Mouse (Mus musculus): Measurements from ENCODE around the gene Arhgef39. TPM values are rescaled to one million over a fixed set of nuclear protein-coding genes. Genes with fewer than 3 reads are reported as not detected.

Arhgef39 gene
- polyA plus RNA-seq, 1 experiment from 2014 or later, result 4.7 TPM

DNA sequence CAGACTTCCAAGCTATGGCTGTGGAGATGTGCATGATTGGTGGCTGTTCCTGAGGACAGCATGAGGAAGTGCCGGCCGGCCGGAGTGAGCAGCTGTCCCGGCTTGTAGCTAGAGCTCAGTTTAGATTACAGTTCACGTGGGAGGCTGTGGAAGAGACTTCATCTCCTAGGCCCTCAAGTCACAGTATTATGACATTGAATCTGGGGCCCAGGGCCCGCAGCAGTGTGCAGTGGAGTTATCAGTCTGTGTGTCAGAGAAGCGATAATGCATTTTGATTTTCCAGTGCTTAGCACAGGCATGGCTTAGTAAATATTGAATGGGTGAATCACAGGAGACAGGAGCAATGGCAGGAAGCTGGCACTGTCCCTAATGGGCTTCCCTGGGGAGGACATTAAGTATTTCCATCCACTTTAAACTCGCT, 30.6 kb upstream of the Arhgef39 start:
- H3K4me2 ChIP-seq (replicated peaks), result no peak overlapping the region
- ATAC-seq (ENCODE audit: low FRiP score), result no peak
- H3K27ac ChIP-seq, result 0 out of 2 replicates have a peak overlapping the region, but pooled peaks have one; percentile 38

DNA sequence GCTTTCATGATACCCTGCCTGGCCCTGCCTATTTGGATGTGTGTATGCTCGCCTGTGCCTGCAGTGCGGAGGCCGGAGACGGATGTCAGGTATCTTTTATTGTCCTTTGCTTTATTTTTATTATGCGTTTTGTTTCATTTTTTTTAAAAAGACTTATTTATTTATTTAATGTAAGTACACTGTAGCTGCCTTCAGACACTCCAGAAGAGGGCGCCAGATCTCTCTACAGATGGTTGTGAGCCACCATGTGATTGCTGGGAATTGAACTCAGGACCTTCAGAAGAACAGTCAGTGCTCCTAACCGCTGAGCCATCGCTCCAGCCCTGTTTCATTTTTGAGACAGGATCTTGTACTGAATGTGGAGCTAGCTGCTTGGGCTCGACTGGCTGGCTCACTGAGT, 29.0 kb upstream of the Arhgef39 start:
- ATAC-seq (ENCODE audit: low FRiP score) (no peak), DNase-seq (ENCODE audit: low spot score) (no peak)
- WGBS, result 76% methylated on average over 9 of the region's 9 CpGs
- Histone ChIP-seq H3K4me2 (replicated peaks) (no peak overlapping the region), H3K27me3 (ENCODE audit: control insufficient read depth, insufficient read depth, low read length) (peaks cover 30% of the 10 kb centered on the region), H3K36me3 (replicated peaks; ENCODE audit: control insufficient read depth, insufficient read depth) (peaks cover 26% of the 10 kb centered on the region), H3K9me3 (ENCODE audit: control insufficient read depth, low read length) (no peaks in the 10 kb centered on the region), H3K4me1 (replicated peaks; ENCODE audit: control insufficient read depth, insufficient read depth, low read length) (peaks cover 11% of the 10 kb centered on the region), H3K9ac (no peak overlapping the region), H3K27ac (no peak overlapping the region), H3K4me3 (replicated peaks; ENCODE audit: low read length) (no peak overlapping the region)

More for the DNA sequence above, 30.6 kb upstream of the Arhgef39 start:
- no peaks in the 10 kb centered on the region for H3K9me3 ChIP-seq (ENCODE audit: control insufficient read depth, low read length)
- H3K36me3 ChIP-seq (replicated peaks; ENCODE audit: control insufficient read depth, insufficient read depth), result peaks cover 41% of the 10 kb centered on the region
- no peak overlapping the region for H3K9ac ChIP-seq
- no peaks in the 10 kb centered on the region for H3K4me1 ChIP-seq (replicated peaks; ENCODE audit: control insufficient read depth, insufficient read depth, low read length)
- no peak overlapping the region for H3K4me3 ChIP-seq (replicated peaks; ENCODE audit: low read length)
- H3K27me3 ChIP-seq (ENCODE audit: control insufficient read depth, insufficient read depth, low read length), result peaks cover 14% of the 10 kb centered on the region
- WGBS, result 63% methylated on average over 8 of the region's 8 CpGs
- no peak for DNase-seq (ENCODE audit: low spot score)

DNA sequence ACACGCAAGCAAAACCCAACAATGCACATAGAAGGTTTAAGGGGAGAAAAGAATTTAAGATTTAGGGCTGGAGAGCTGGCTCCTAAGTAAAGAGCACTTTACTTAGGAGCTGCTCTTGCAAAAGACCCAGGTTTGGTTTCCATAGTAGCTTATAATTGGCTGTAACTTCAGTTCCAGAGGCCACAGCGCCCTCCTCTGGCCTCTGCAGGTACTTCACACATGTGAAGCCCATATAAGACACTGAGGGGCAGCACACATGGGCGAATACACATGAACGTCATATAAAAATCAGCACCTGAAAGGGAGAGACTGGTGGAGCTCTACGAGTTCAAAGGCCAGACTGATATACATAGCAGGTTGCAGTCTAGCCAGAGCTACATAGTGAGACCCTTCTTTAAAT, 28.4 kb upstream of the Arhgef39 start:
- no peak for ATAC-seq (ENCODE audit: low FRiP score)
- Histone ChIP-seq H3K27ac (no peak overlapping the region), H3K36me3 (replicated peaks; ENCODE audit: control insufficient read depth, insufficient read depth) (peaks cover 20% of the 10 kb centered on the region), H3K9ac (no peak overlapping the region), H3K4me2 (replicated peaks) (no peak overlapping the region), H3K4me3 (replicated peaks; ENCODE audit: low read length) (no peak overlapping the region), H3K4me1 (replicated peaks; ENCODE audit: control insufficient read depth, insufficient read depth, low read length) (peaks cover 13% of the 10 kb centered on the region), H3K27me3 (ENCODE audit: control insufficient read depth, insufficient read depth, low read length) (peaks cover 36% of the 10 kb centered on the region), H3K9me3 (ENCODE audit: control insufficient read depth, low read length) (no peaks in the 10 kb centered on the region)
- 67% methylated on average over 5 of the region's 5 CpGs for WGBS
- no peak for DNase-seq (ENCODE audit: low spot score)

DNA sequence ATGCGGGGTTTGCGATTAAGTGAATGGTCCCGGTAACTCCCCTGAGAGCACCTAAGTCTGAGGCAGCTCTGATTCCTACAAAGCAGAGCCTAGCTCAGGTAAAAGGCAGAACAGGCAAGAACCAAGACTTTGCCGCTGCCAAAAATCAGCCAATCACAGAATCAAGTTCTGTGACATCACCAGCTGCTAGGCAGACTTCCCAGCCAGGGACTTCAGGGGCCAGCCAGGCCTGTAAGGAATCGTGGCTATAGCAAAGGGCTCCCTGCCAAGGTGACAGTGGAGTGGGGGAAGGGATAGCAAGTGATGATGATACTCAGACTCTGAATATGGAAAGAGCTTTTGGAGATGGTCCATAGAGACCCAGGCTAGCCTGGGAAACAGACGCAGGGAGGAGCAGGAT, 20.5 kb upstream of the Arhgef39 start:
- peaks cover 37% of the 10 kb centered on the region for H3K27me3 ChIP-seq (ENCODE audit: control insufficient read depth, insufficient read depth, low read length)

DNA sequence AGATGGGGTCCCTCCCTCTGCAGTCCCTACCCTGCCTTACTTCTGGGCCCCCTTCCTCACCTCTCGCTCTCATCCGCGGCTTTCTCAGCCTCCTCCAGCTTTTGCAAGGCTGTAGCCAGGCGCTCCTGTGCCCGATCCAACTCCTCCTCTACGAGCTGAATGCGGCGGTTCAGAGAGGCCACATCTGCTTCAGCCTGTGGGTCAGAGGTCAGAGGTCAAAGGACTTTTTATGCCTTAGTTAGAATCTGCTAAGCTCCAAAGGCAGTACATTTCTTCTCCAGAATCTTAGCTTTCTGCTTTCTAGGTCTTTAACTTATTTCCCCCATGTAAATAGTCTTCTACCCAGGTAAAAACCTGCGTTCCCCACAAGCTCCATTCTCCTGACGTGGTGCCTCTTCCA, 20.1 kb upstream of the Arhgef39 start:
- Histone ChIP-seq H3K4me3 (replicated peaks; ENCODE audit: low read length) (no peak overlapping the region), H3K27me3 (ENCODE audit: control insufficient read depth, insufficient read depth, low read length) (peaks cover 33% of the 10 kb centered on the region), H3K4me1 (replicated peaks; ENCODE audit: control insufficient read depth, insufficient read depth, low read length) (peaks cover 12% of the 10 kb centered on the region), H3K9me3 (ENCODE audit: control insufficient read depth, low read length) (no peaks in the 10 kb centered on the region), H3K9ac (no peak overlapping the region), H3K4me2 (replicated peaks) (peak overlapping the region; percentile 42), H3K36me3 (replicated peaks; ENCODE audit: control insufficient read depth, insufficient read depth) (no peaks in the 10 kb centered on the region), H3K27ac (no peak overlapping the region)
- ATAC-seq (ENCODE audit: low FRiP score), result no peak
- DNase-seq (ENCODE audit: low spot score), result no peak
- 13% methylated on average over 10 of the region's 10 CpGs for WGBS

More for the DNA sequence above, 20.5 kb upstream of the Arhgef39 start:
- ATAC-seq (ENCODE audit: low FRiP score), result peak; percentile 54; the same call in 1 of the 2 replicates
- no peak overlapping the region for H3K9ac ChIP-seq
- H3K4me2 ChIP-seq (replicated peaks), result peak overlapping the region; percentile 42
- H3K36me3 ChIP-seq (replicated peaks; ENCODE audit: control insufficient read depth, insufficient read depth), result no peaks in the 10 kb centered on the region
- DNase-seq (ENCODE audit: low spot score), result peak; percentile 100
- peaks cover 13% of the 10 kb centered on the region for H3K4me1 ChIP-seq (replicated peaks; ENCODE audit: control insufficient read depth, insufficient read depth, low read length)
- H3K9me3 ChIP-seq (ENCODE audit: control insufficient read depth, low read length), result no peaks in the 10 kb centered on the region
- 18% methylated on average over 6 of the region's 6 CpGs for WGBS
- H3K4me3 ChIP-seq (replicated peaks; ENCODE audit: low read length), result no peak overlapping the region
- no peak overlapping the region for H3K27ac ChIP-seq

DNA sequence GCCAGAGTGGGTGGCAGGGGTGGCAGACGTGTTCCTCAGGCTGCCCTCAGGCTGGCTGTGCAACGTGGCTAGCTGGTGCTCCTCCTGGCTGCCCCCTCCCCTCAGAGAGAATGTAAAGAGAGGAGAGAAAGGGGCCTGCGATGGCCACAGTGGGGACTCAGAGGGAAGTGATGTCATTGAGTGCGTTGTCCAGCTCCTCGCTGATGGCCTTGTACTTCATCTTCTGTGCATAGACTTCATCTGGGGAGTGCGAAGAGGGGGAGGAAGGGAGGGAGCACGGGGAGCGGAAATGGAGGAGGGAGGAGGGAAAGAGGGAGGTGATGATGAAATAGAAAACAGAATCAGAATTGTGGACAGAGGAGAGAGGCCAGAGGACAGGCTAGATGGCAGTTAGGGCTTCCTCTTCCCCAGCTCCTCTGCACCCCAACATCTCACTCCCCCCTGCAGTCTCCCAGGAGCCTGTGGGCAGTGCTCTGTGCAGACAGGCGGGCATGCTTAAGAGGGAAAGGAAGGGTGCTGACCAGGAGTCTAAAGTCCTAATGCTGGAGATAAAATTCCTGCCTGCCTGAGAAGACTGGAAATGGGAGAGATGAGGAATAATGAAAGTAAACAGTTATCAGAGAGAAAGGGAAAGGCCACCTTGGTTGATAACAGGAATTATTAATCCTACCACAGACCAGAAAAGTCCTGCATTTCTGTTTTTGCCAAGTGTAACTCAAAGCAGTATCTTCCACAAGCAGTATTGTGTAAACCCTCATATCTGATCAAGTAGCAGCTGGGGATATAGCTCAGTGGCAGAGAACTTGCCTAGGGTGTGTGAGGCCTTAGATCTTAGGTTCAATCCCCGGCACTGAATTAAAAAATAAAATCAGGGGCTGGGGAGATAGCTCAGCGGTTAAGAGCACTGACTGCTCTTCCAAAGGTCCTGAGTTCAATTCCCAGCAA, 16.5 kb upstream of the Arhgef39 start:
- no peak for ATAC-seq (ENCODE audit: low FRiP score)
- WGBS, result 73% methylated on average over 11 of the region's 11 CpGs

DNA sequence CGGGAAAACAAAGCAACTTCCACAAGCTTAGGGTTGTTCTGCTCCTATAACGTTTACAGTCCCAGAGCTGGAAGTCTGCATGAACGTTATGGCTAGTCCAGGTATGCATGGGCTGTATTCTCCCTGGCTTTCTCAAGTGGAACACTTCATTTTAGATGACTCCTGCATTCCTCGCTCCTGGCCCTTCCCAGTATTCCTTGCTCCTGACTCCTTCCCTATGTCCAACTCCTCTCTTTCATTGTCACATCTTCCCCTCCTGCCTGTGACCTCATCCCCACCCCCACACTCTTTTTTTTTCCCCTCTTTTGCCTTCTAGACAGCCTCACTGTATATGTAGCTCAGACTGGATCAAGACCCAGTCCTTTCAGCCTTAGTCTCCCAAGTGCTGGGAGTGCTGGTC, 14.3 kb upstream of the Arhgef39 start:
- no peak for ATAC-seq (ENCODE audit: low FRiP score)

More for the DNA sequence above, 16.5 kb upstream of the Arhgef39 start:
- Histone ChIP-seq H3K9ac (no peak overlapping the region), H3K9me3 (ENCODE audit: control insufficient read depth, low read length) (no peaks in the 10 kb centered on the region), H3K4me1 (replicated peaks; ENCODE audit: control insufficient read depth, insufficient read depth, low read length) (no peaks in the 10 kb centered on the region), H3K27me3 (ENCODE audit: control insufficient read depth, insufficient read depth, low read length) (peaks cover 3% of the 10 kb centered on the region; the same call in 1 of the 2 replicates), H3K27ac (no peak overlapping the region), H3K4me3 (replicated peaks; ENCODE audit: low read length) (no peak overlapping the region), H3K36me3 (replicated peaks; ENCODE audit: control insufficient read depth, insufficient read depth) (no peaks in the 10 kb centered on the region), H3K4me2 (replicated peaks) (no peak overlapping the region)
- DNase-seq (ENCODE audit: low spot score), result no peak

DNA sequence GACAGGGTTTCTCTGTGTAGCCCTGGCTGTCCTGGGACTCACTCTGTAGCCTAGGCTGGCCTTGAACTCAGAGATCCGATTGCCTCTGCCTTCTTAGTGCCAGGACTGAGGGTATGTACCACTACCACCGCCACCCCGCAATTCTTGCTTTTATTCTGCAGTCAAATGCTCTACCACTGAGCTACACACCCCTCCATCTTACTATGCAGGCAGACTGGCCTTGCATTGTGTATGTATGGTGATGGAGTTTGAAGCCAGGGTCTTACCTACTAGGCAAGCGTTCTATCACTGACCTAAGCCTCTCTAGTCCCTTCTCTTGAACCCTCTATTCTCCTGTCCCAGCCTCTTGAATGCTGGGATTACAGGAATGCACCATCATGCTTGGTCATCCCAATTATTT, 13.8 kb upstream of the Arhgef39 start:
- no peaks in the 10 kb centered on the region for H3K36me3 ChIP-seq (replicated peaks; ENCODE audit: control insufficient read depth, insufficient read depth)
- no peaks in the 10 kb centered on the region for H3K9me3 ChIP-seq (ENCODE audit: control insufficient read depth, low read length)
- ATAC-seq (ENCODE audit: low FRiP score) (no peak), DNase-seq (ENCODE audit: low spot score) (no peak)
- H3K27me3 ChIP-seq (ENCODE audit: control insufficient read depth, insufficient read depth, low read length), result peaks cover 13% of the 10 kb centered on the region
- WGBS, result 88% methylated on average over 4 of the region's 4 CpGs
- peaks cover 7% of the 10 kb centered on the region; the same call in 1 of the 2 replicates for H3K4me1 ChIP-seq (replicated peaks; ENCODE audit: control insufficient read depth, insufficient read depth, low read length)
- no peak overlapping the region for H3K4me3 ChIP-seq (replicated peaks; ENCODE audit: low read length)
- no peak overlapping the region for H3K9ac ChIP-seq
- no peak overlapping the region for H3K4me2 ChIP-seq (replicated peaks)
- no peak overlapping the region for H3K27ac ChIP-seq

More for the DNA sequence above, 14.3 kb upstream of the Arhgef39 start:
- no peak overlapping the region for H3K27ac ChIP-seq
- 0 out of 2 replicates have a peak, but pooled peaks cover 2% of the 10 kb centered on the region for H3K4me1 ChIP-seq (replicated peaks; ENCODE audit: control insufficient read depth, insufficient read depth, low read length)
- H3K36me3 ChIP-seq (replicated peaks; ENCODE audit: control insufficient read depth, insufficient read depth), result no peaks in the 10 kb centered on the region
- 82% methylated on average over 4 of the region's 4 CpGs for WGBS
- no peak overlapping the region for H3K4me3 ChIP-seq (replicated peaks; ENCODE audit: low read length)
- no peak for DNase-seq (ENCODE audit: low spot score)
- H3K27me3 ChIP-seq (ENCODE audit: control insufficient read depth, insufficient read depth, low read length), result peaks cover 9% of the 10 kb centered on the region
- H3K4me2 ChIP-seq (replicated peaks), result no peak overlapping the region
- no peaks in the 10 kb centered on the region for H3K9me3 ChIP-seq (ENCODE audit: control insufficient read depth, low read length)
- no peak overlapping the region for H3K9ac ChIP-seq

DNA sequence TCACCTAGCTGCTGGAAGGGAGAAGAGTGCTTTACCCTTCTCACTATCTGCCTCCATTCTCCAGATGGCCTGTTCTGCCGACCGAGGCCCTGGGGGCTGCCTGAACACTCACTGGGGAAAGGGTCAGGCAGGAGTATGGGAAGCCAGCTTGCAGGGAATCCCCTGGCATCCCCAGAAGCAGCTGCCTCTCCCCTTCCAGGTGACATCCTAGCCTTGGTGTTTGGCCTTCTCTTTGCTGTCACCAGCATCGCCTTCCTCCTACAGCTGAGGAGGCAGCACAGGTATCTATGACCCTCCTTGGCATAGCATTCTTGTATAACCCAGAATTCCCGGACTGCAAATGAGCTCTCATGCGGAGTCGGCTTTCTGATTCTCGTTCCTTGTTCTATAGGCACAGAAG, 13.2 kb upstream of the Arhgef39 start:
- Histone ChIP-seq H3K27me3 (ENCODE audit: control insufficient read depth, insufficient read depth, low read length) (peaks cover 19% of the 10 kb centered on the region), H3K9ac (no peak overlapping the region), H3K36me3 (replicated peaks; ENCODE audit: control insufficient read depth, insufficient read depth) (no peaks in the 10 kb centered on the region), H3K4me3 (replicated peaks; ENCODE audit: low read length) (no peak overlapping the region), H3K9me3 (ENCODE audit: control insufficient read depth, low read length) (no peaks in the 10 kb centered on the region), H3K4me2 (replicated peaks) (no peak overlapping the region), H3K4me1 (replicated peaks; ENCODE audit: control insufficient read depth, insufficient read depth, low read length) (peaks cover 13% of the 10 kb centered on the region; the same call in 1 of the 2 replicates), H3K27ac (no peak overlapping the region)
- no peak for DNase-seq (ENCODE audit: low spot score)
- WGBS, result 66% methylated on average over 7 of the region's 7 CpGs
- no peak for ATAC-seq (ENCODE audit: low FRiP score)
